Mouse (Mus musculus) kidney, postnatal 25 days (tissue): ENCODE measurements around the gene Cfap61.

Experiments
- DNase-seq, 2 experiments: peaks; one replicate each; pipeline ENCODE4 v3.0.0; 2021; ENCODE audit warnings: mixed read lengths in 2 of 2

Cfap61 gene

GRCm38 (mm10) chr2:146015341-146016186 is 81.0 kb downstream of the Cfap61 start:
- DNase-seq, result no peak

- no peak for DNase-seq
These were observed 88.3 kb downstream of the Cfap61 start for GRCm38 (mm10) chr2:146022846-146023245.

- DNase-seq, result no peak
These were observed 109.1 kb downstream of the Cfap61 start for GRCm38 (mm10) chr2:146043640-146044039.

GRCm38 (mm10) chr2:146044926-146045890 is 110.6 kb downstream of the Cfap61 start:
- DNase-seq, result no peak

GRCm38 (mm10) chr2:146047691-146048090 is 113.1 kb downstream of the Cfap61 start:
- no peak for DNase-seq

- DNase-seq, result no peak
These were observed 113.7 kb downstream of the Cfap61 start for GRCm38 (mm10) chr2:146048221-146048829.

- no peak for DNase-seq
These were observed 114.8 kb downstream of the Cfap61 start for GRCm38 (mm10) chr2:146049339-146049738.

- DNase-seq, result no peak
These were observed 115.5 kb downstream of the Cfap61 start for GRCm38 (mm10) chr2:146050069-146050468.

GRCm38 (mm10) chr2:146051334-146051733 is 116.8 kb downstream of the Cfap61 start:
- DNase-seq, result no peak

- no peak for DNase-seq
These were observed 122.5 kb downstream of the Cfap61 start for GRCm38 (mm10) chr2:146057123-146057522.

- DNase-seq, result no peak
These were observed 124.2 kb downstream of the Cfap61 start for GRCm38 (mm10) chr2:146058791-146059190.

GRCm38 (mm10) chr2:146061421-146062300 is 127.1 kb downstream of the Cfap61 start:
- no peak for DNase-seq

- DNase-seq, result no peak
These were observed 127.9 kb downstream of the Cfap61 start for GRCm38 (mm10) chr2:146062330-146063092.

GRCm38 (mm10) chr2:146063093-146064074 is 128.8 kb downstream of the Cfap61 start:
- DNase-seq, result no peak

- no peak for DNase-seq
These were observed 132.8 kb downstream of the Cfap61 start for GRCm38 (mm10) chr2:146067364-146067763.

GRCm38 (mm10) chr2:146073300-146073699 is 138.7 kb downstream of the Cfap61 start:
- no peak for DNase-seq

- DNase-seq, result no peak
These were observed 142.5 kb downstream of the Cfap61 start for GRCm38 (mm10) chr2:146077117-146077516.

- DNase-seq, result no peak
These were observed 145.7 kb downstream of the Cfap61 start for GRCm38 (mm10) chr2:146080282-146080681.

GRCm38 (mm10) chr2:146083326-146083871 is 148.8 kb downstream of the Cfap61 start:
- DNase-seq, result no peak

GRCm38 (mm10) chr2:146087411-146087810 is 152.8 kb downstream of the Cfap61 start:
- no peak for DNase-seq
